Mouse (Mus musculus): ENCODE results near the gene Pm20d1. TPM values are rescaled to one million over a fixed set of nuclear protein-coding genes. Genes with fewer than 3 reads are reported as not detected.
"Not testable (repeated sequence)": the region's sequence is repeated elsewhere in the genome, so short reads cannot be mapped to it uniquely, and the experiment has no call there.

Gene Pm20d1
- polyA plus RNA-seq, 1 experiment = not detected

GRCm38 (mm10) chr1:131809651-131810050, 12.5 kb downstream of the Pm20d1 start:
- Histone ChIP-seq H3K27me3 (ENCODE audit: control insufficient read depth) (no peaks in the 10 kb centered on the region), H3K9me3 (ENCODE audit: control insufficient read depth, low read length) (no peaks in the 10 kb centered on the region), H3K4me1 (ENCODE audit: control insufficient read depth) (no peaks in the 10 kb centered on the region), H3K4me3 (replicated peaks) (no peak overlapping the region), H3K36me3 (ENCODE audit: control insufficient read depth) (no peaks in the 10 kb centered on the region; the same call in 1 of the 2 replicates)
- no peak for TF ChIP-seq GATA1 (IDR thresholded peaks at IDR 0.05; ENCODE audit: low read length)
- no peak for TF ChIP-seq TAL1 (IDR thresholded peaks at IDR 0.05; ENCODE audit: low read length)

GRCm38 (mm10) chr1:131811393-131811792, 14.2 kb downstream of the Pm20d1 start:
- TF ChIP-seq TAL1 (IDR thresholded peaks at IDR 0.05; ENCODE audit: low read length) (no peak), GATA1 (IDR thresholded peaks at IDR 0.05; ENCODE audit: low read length) (no peak)
- no peak overlapping the region for H3K4me3 ChIP-seq (replicated peaks)
- H3K9me3 ChIP-seq (ENCODE audit: control insufficient read depth, low read length) = no peaks in the 10 kb centered on the region
- no peaks in the 10 kb centered on the region for H3K27me3 ChIP-seq (ENCODE audit: control insufficient read depth)
- no peaks in the 10 kb centered on the region for H3K4me1 ChIP-seq (ENCODE audit: control insufficient read depth)
- no peaks in the 10 kb centered on the region for H3K36me3 ChIP-seq (ENCODE audit: control insufficient read depth)

GRCm38 (mm10) chr1:131812006-131812405, 14.8 kb downstream of the Pm20d1 start:
- H3K27me3 ChIP-seq (ENCODE audit: control insufficient read depth) = peaks cover 3% of the 10 kb centered on the region
- no peaks in the 10 kb centered on the region for H3K9me3 ChIP-seq (ENCODE audit: control insufficient read depth, low read length)
- no peak overlapping the region for H3K4me3 ChIP-seq (replicated peaks)
- TF ChIP-seq TAL1 (IDR thresholded peaks at IDR 0.05; ENCODE audit: low read length) (no peak), GATA1 (IDR thresholded peaks at IDR 0.05; ENCODE audit: low read length) (no peak)
- H3K4me1 ChIP-seq (ENCODE audit: control insufficient read depth) = no peaks in the 10 kb centered on the region
- no peaks in the 10 kb centered on the region for H3K36me3 ChIP-seq (ENCODE audit: control insufficient read depth)

- H3K4me1 ChIP-seq (ENCODE audit: control insufficient read depth) = no peaks in the 10 kb centered on the region
- H3K36me3 ChIP-seq (ENCODE audit: control insufficient read depth) = no peaks in the 10 kb centered on the region
- no peak overlapping the region for H3K4me3 ChIP-seq (replicated peaks)
- H3K9me3 ChIP-seq (ENCODE audit: control insufficient read depth, low read length) = no peaks in the 10 kb centered on the region
- H3K27me3 ChIP-seq (ENCODE audit: control insufficient read depth) = peaks cover 7% of the 10 kb centered on the region
- TF ChIP-seq TAL1 (IDR thresholded peaks at IDR 0.05; ENCODE audit: low read length) = no peak
- no peak for TF ChIP-seq GATA1 (IDR thresholded peaks at IDR 0.05; ENCODE audit: low read length)
These were observed 15.6 kb downstream of the Pm20d1 start for GRCm38 (mm10) chr1:131812631-131813295.

GRCm38 (mm10) chr1:131813731-131814130, 16.6 kb downstream of the Pm20d1 start:
- no peaks in the 10 kb centered on the region for H3K4me1 ChIP-seq (ENCODE audit: control insufficient read depth)
- H3K36me3 ChIP-seq (ENCODE audit: control insufficient read depth) = no peaks in the 10 kb centered on the region
- no peak for TF ChIP-seq GATA1 (IDR thresholded peaks at IDR 0.05; ENCODE audit: low read length)
- no peak for TF ChIP-seq TAL1 (IDR thresholded peaks at IDR 0.05; ENCODE audit: low read length)
- H3K4me3 ChIP-seq (replicated peaks) = no peak overlapping the region
- peaks cover 10% of the 10 kb centered on the region for H3K27me3 ChIP-seq (ENCODE audit: control insufficient read depth)
- no peaks in the 10 kb centered on the region for H3K9me3 ChIP-seq (ENCODE audit: control insufficient read depth, low read length)

- TF ChIP-seq GATA1 (IDR thresholded peaks at IDR 0.05; ENCODE audit: low read length) (no peak), TAL1 (IDR thresholded peaks at IDR 0.05; ENCODE audit: low read length) (no peak)
- H3K36me3 ChIP-seq (ENCODE audit: control insufficient read depth) = no peaks in the 10 kb centered on the region
- H3K9me3 ChIP-seq (ENCODE audit: control insufficient read depth, low read length) = no peaks in the 10 kb centered on the region
- peaks cover 10% of the 10 kb centered on the region for H3K27me3 ChIP-seq (ENCODE audit: control insufficient read depth)
- no peaks in the 10 kb centered on the region for H3K4me1 ChIP-seq (ENCODE audit: control insufficient read depth)
- H3K4me3 ChIP-seq (replicated peaks) = no peak overlapping the region
These were observed 17.0 kb downstream of the Pm20d1 start for GRCm38 (mm10) chr1:131814191-131814590.

- H3K4me3 ChIP-seq (replicated peaks) = no peak overlapping the region
- H3K36me3 ChIP-seq (ENCODE audit: control insufficient read depth) = no peaks in the 10 kb centered on the region
- H3K27me3 ChIP-seq (ENCODE audit: control insufficient read depth) = peaks cover 10% of the 10 kb centered on the region
- no peak for TF ChIP-seq TAL1 (IDR thresholded peaks at IDR 0.05; ENCODE audit: low read length)
- no peak for TF ChIP-seq GATA1 (IDR thresholded peaks at IDR 0.05; ENCODE audit: low read length)
- no peaks in the 10 kb centered on the region for H3K9me3 ChIP-seq (ENCODE audit: control insufficient read depth, low read length)
- no peaks in the 10 kb centered on the region for H3K4me1 ChIP-seq (ENCODE audit: control insufficient read depth)
These were observed 19.7 kb downstream of the Pm20d1 start for GRCm38 (mm10) chr1:131816886-131817285.

- not testable (repeated sequence) for H3K4me1 ChIP-seq (ENCODE audit: control insufficient read depth); H3K4me3 ChIP-seq (replicated peaks); H3K36me3 ChIP-seq (ENCODE audit: control insufficient read depth); H3K9me3 ChIP-seq (ENCODE audit: control insufficient read depth, low read length)
- H3K27me3 ChIP-seq (ENCODE audit: control insufficient read depth) = peaks cover 10% of the 10 kb centered on the region
These were observed 23.2 kb downstream of the Pm20d1 start for GRCm38 (mm10) chr1:131820353-131820752.

GRCm38 (mm10) chr1:131820887-131821328, 23.7 kb downstream of the Pm20d1 start:
- Histone ChIP-seq H3K27me3 (ENCODE audit: control insufficient read depth) (peaks cover 10% of the 10 kb centered on the region), H3K4me3 (replicated peaks) (no peak overlapping the region), H3K9me3 (ENCODE audit: control insufficient read depth, low read length) (no peaks in the 10 kb centered on the region), H3K4me1 (ENCODE audit: control insufficient read depth) (no peaks in the 10 kb centered on the region), H3K36me3 (ENCODE audit: control insufficient read depth) (no peaks in the 10 kb centered on the region)
- TF ChIP-seq TAL1 (IDR thresholded peaks at IDR 0.05; ENCODE audit: low read length) = no peak
- no peak for TF ChIP-seq GATA1 (IDR thresholded peaks at IDR 0.05; ENCODE audit: low read length)

- Histone ChIP-seq H3K4me1 (ENCODE audit: control insufficient read depth) (peaks cover 5% of the 10 kb centered on the region), H3K36me3 (ENCODE audit: control insufficient read depth) (no peaks in the 10 kb centered on the region), H3K27me3 (ENCODE audit: control insufficient read depth) (peaks cover 17% of the 10 kb centered on the region), H3K4me3 (replicated peaks) (no peak overlapping the region), H3K9me3 (ENCODE audit: control insufficient read depth, low read length) (no peaks in the 10 kb centered on the region)
- TF ChIP-seq GATA1 (IDR thresholded peaks at IDR 0.05; ENCODE audit: low read length) (no peak), TAL1 (IDR thresholded peaks at IDR 0.05; ENCODE audit: low read length) (no peak)
These were observed 25.1 kb downstream of the Pm20d1 start for GRCm38 (mm10) chr1:131822292-131822691.

All from erythroblast, embryonic 14.5 days (primary cell).